Mouse (Mus musculus) heart, embryonic 11.5 days (tissue): ENCODE data around the gene Wdr19. TPM values are rescaled to one million over a fixed set of nuclear protein-coding genes. Genes with fewer than 3 reads are reported as not detected.
"Not testable (repeated sequence)": the region's sequence is repeated elsewhere in the genome, so short reads cannot be mapped to it uniquely, and the experiment has no call there.

Source experiments
- ATAC-seq: fragments of 200-750 bp; cut with Nextera tagmentation; replicated peaks from 2 replicates; pipeline ENCODE4 v1.8.0; 2017; ENCODE audit warnings: moderate library complexity; ENCODE audit not compliant: insufficient number of reproducible peaks, low FRiP score, low TSS enrichment
- H3K27ac ChIP-seq: fragments of 300-500 bp; sonication (generic); 2 replicates; pipeline ENCODE4 v1.5.1; 2014; ENCODE audit warnings: mild to moderate bottlenecking, low read depth, low read length
- H3K27me3 ChIP-seq: fragments of 300-500 bp; sonication (generic); 2 replicates; pipeline ENCODE4 v1.6.1; 2014; ENCODE audit warnings: mild to moderate bottlenecking, low read length, mixed read lengths; ENCODE audit not compliant: control insufficient read depth, insufficient read depth
- H3K36me3 ChIP-seq: fragments of 300-500 bp; sonication (generic); 2 replicates; pipeline ENCODE4 v1.6.1; 2014; ENCODE audit warnings: mild to moderate bottlenecking, low read length, moderate library complexity, mixed read lengths; ENCODE audit not compliant: control insufficient read depth, insufficient read depth
- H3K4me1 ChIP-seq: fragments of 300-500 bp; sonication (generic); 2 replicates; pipeline ENCODE4 v1.6.1; 2014; ENCODE audit warnings: low read length; ENCODE audit not compliant: control insufficient read depth, insufficient read depth
- H3K4me2 ChIP-seq: fragments of 300-500 bp; sonication (generic); 2 replicates; pipeline ENCODE4 v1.6.1; 2014; ENCODE audit warnings: mild to moderate bottlenecking, moderate library complexity
- H3K4me3 ChIP-seq: fragments of 300-500 bp; sonication (generic); 2 replicates; pipeline ENCODE4 v1.5.1; 2014; ENCODE audit warnings: low read depth, low read length
- H3K9ac ChIP-seq: fragments of 300-500 bp; sonication (generic); 2 replicates; pipeline ENCODE4 v1.6.1; 2014; ENCODE audit warnings: mild to moderate bottlenecking, low read depth, low read length, moderate library complexity
- H3K9me3 ChIP-seq: fragments of 300-500 bp; sonication (generic); replicated peaks from 2 replicates; pipeline ENCODE4 v1.6.1; 2016; ENCODE audit warnings: low read length; ENCODE audit not compliant: control insufficient read depth
- WGBS: fragments of 180-500 bp; shearing (Covaris S2); extraction: QIAGEN DNeasy Blood & Tissue Kit; methylation state at CpG from one replicate; pipeline ENCODE4 v1.1.7; 2014; ENCODE audit not compliant: insufficient replicate concordance; 5-methylcytosine and 5-hydroxymethylcytosine counted together
- polyA plus RNA-seq: library from polyadenylated mRNA; unstranded; fragments of >200 nt; fragmentation: Nextera tagmentation; extraction: Ambion mirVana; gene quantifications from 2 replicates; pipeline ENCODE4 v1.2.1, GENCODE M21; 2014

The Wdr19 gene
- polyA plus RNA-seq, 1 experiment from 2014 or later = 6.7 TPM

DNA sequence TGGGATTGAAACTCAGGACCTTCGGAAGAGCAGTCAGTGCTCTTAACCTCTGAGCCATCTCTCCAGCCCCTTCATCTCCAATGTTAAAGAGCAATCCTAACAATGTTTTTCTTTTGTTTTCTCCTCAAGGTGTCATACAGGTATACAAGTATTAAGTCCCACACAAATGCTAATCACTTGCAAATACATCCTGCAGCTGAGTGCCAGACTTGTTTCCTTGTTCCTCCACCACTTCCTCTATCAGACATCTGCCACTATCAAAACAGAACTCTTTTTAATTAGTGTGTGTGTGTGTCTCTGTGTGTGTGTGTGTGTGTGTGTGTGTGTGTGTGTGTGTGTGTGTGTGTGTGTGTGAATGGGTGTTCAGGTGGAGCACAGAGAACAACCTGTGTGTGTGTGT lies 100.1 kb downstream of the Wdr19 start:
- not testable (repeated sequence) for H3K4me3 ChIP-seq, H3K9ac ChIP-seq, H3K4me1 ChIP-seq, H3K27ac ChIP-seq, ATAC-seq, H3K9me3 ChIP-seq, H3K27me3 ChIP-seq, H3K4me2 ChIP-seq
- 86% methylated on average over 1 of the region's 1 CpGs for WGBS
- H3K36me3 ChIP-seq = peaks cover 13% of the 10 kb centered on the region

GRCm38 (mm10) chr5:65300121-65300520 lies 100.6 kb downstream of the Wdr19 start:
- H3K4me1 ChIP-seq = no peaks in the 10 kb centered on the region
- 91% methylated on average over 9 of the region's 9 CpGs for WGBS
- no peak overlapping the region for H3K4me3 ChIP-seq
- no peak overlapping the region for H3K4me2 ChIP-seq
- H3K9ac ChIP-seq = no peak overlapping the region
- H3K9me3 ChIP-seq = no peaks in the 10 kb centered on the region
- peaks cover 13% of the 10 kb centered on the region for H3K36me3 ChIP-seq
- no peak for ATAC-seq
- no peak overlapping the region for H3K27ac ChIP-seq
- no peaks in the 10 kb centered on the region for H3K27me3 ChIP-seq

DNA sequence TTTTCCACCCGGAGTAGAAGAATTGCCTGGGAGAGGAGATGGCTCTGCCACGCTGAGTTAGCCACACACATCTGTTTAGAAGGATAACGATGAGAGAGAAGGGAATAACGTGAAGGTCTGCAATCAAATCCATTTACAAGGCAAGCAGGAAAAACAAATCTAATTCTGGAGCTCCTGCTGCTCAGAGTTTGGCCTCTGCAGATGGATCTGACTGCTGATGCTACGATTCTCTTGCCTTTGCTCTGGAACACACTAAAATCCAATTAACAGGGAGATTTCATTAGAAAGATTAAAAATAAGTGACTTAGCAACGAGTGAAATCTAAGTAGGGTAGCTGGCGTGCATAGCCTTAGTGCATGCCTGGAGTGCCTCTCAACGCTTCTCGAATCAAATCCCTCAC lies 106.0 kb downstream of the Wdr19 start:
- Histone ChIP-seq H3K9ac (no peak overlapping the region), H3K4me3 (no peak overlapping the region), H3K4me1 (no peaks in the 10 kb centered on the region), H3K27me3 (no peaks in the 10 kb centered on the region), H3K9me3 (no peaks in the 10 kb centered on the region), H3K27ac (no peak overlapping the region), H3K36me3 (peaks cover 7% of the 10 kb centered on the region), H3K4me2 (no peak overlapping the region)
- ATAC-seq = no peak
- 78% methylated on average over 9 of the region's 9 CpGs for WGBS

DNA sequence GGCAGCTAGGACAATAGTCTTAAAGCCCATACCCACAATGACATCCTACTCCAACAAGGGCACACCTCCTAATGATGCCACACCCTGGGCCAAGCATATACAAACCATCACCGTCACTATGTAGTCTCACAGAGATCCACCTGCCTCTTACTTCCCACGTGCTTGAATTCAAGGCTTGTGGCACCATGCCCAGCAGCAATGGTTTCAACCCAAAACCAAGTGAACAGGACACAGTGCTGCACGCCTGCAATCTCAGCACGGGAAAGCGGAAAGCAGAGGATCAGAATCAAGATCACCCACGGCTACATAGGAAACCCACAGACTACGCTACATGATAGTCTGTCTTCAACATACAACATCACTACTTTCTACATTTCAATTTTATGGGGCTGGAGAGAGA lies 108.7 kb downstream of the Wdr19 start:
- Histone ChIP-seq H3K9me3 (no peaks in the 10 kb centered on the region), H3K4me3 (no peak overlapping the region), H3K27ac (no peak overlapping the region), H3K4me1 (no peaks in the 10 kb centered on the region), H3K27me3 (no peaks in the 10 kb centered on the region), H3K36me3 (peaks cover 9% of the 10 kb centered on the region), H3K4me2 (no peak overlapping the region), H3K9ac (no peak overlapping the region)
- WGBS = 93% methylated on average over 7 of the region's 7 CpGs
- no peak for ATAC-seq

DNA sequence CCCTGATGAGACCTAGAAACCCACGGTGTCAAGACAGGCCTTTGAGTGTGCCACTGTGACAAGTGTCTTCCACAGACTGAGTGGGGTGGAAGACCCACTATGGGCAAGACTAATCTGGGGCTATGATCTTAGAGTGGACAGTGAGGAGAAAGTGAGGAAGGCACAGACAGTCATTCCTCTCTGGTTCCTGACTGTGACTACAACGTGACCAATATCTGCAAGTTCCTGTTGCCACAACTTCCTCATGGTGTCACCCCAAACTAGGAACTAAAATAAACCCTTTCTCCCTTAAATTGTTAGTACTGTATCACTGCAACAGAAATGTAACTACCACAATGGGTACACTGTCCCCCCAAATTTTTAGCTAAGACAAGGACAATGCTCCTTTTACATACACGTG lies 109.4 kb downstream of the Wdr19 start:
- Histone ChIP-seq H3K27ac (no peak overlapping the region), H3K4me1 (no peaks in the 10 kb centered on the region), H3K27me3 (no peaks in the 10 kb centered on the region), H3K36me3 (peaks cover 9% of the 10 kb centered on the region), H3K9me3 (no peaks in the 10 kb centered on the region), H3K9ac (no peak overlapping the region), H3K4me3 (no peak overlapping the region), H3K4me2 (no peak overlapping the region)
- ATAC-seq = no peak
- 92% methylated on average over 3 of the region's 3 CpGs for WGBS

Other genes with a start within 250 kb of the Wdr19 start
- gene Tlr6, start 239.6 kb upstream of the Wdr19 start, polyA plus RNA-seq = 0.38 and 0.76 TPM in 2 replicates
- 36.4 and 38.9 TPM in 2 replicates for gene Fam114a1, start 229.6 kb upstream of the Wdr19 start, polyA plus RNA-seq
- gene Tmem156, start 107.6 kb upstream of the Wdr19 start, polyA plus RNA-seq = 0.15 TPM in 1 of 2 replicates, not detected in the other
- gene Klhl5, start 92.2 kb upstream of the Wdr19 start, polyA plus RNA-seq = 13.3 and 17.7 TPM in 2 replicates
- gene Rfc1, start 136.0 kb downstream of the Wdr19 start, polyA plus RNA-seq = 72.1 and 73.1 TPM in 2 replicates
- gene Klb, start 148.6 kb downstream of the Wdr19 start, polyA plus RNA-seq = 0.07 and 0.29 TPM in 2 replicates
- 708 and 716 TPM in 2 replicates for gene Rpl9, start 191.7 kb downstream of the Wdr19 start, polyA plus RNA-seq
- 55.2 and 56.2 TPM in 2 replicates for gene Lias, start 191.8 kb downstream of the Wdr19 start, polyA plus RNA-seq
- 91.0 and 94.9 TPM in 2 replicates for gene Ugdh, start 236.3 kb downstream of the Wdr19 start, polyA plus RNA-seq